Mouse (Mus musculus): ENCODE measurements around the gene Cybb. TPM values are rescaled to one million over a fixed set of nuclear protein-coding genes. Genes with fewer than 3 reads are reported as not detected.
"Not testable (repeated sequence)": the region's sequence is repeated elsewhere in the genome, so short reads cannot be mapped to it uniquely, and the experiment has no call there.

Gene Cybb
- 0.97 and 1.0 TPM in 2 replicates for polyA plus RNA-seq (2016; fragmentation: Nextera tagmentation; extraction: Ambion mirVana)

- Histone ChIP-seq H3K27me3 (no peaks in the 10 kb centered on the region), H3K9me3 (replicated peaks) (no peaks in the 10 kb centered on the region), H3K4me2 (replicated peaks) (no peak within 1 kb of the TSS), H3K27ac (no peak within 1 kb of the TSS), H3K4me1 (no peaks in the 10 kb centered on the region), H3K4me3 (no peak within 1 kb of the TSS), H3K36me3 (no peaks in the 10 kb centered on the region), H3K9ac (no peak within 1 kb of the TSS)
- 81% methylated on average over 4 of the region's 4 CpGs for WGBS
- no peak for ATAC-seq (ENCODE audit: low FRiP score)
These were observed at the start of gene Cybb for GRCm38 (mm10) chrX:9487671-9488070. Gene Cybb (minus strand): TSS chrX:9487771.

GRCm38 (mm10) chrX:9536881-9537280, 49.3 kb upstream of the Cybb start:
- Histone ChIP-seq H3K36me3 (no peaks in the 10 kb centered on the region), H3K4me3 (no peak overlapping the region), H3K4me1 (no peaks in the 10 kb centered on the region), H3K27me3 (no peaks in the 10 kb centered on the region), H3K9ac (no peak overlapping the region), H3K27ac (no peak overlapping the region), H3K4me2 (replicated peaks) (no peak overlapping the region), H3K9me3 (replicated peaks) (no peaks in the 10 kb centered on the region)
- WGBS = 92% methylated on average over 3 of the region's 3 CpGs
- ATAC-seq (ENCODE audit: low FRiP score) = no peak

GRCm38 (mm10) chrX:9519969-9520368, 32.4 kb upstream of the Cybb start:
- not testable (repeated sequence) for ATAC-seq (ENCODE audit: low FRiP score); H3K4me3 ChIP-seq; H3K4me2 ChIP-seq (replicated peaks); H3K27ac ChIP-seq; H3K36me3 ChIP-seq; H3K27me3 ChIP-seq; H3K9me3 ChIP-seq (replicated peaks); H3K4me1 ChIP-seq; H3K9ac ChIP-seq
- 44% methylated on average over 2 of the region's 2 CpGs for WGBS

GRCm38 (mm10) chrX:9517531-9517930, 30.0 kb upstream of the Cybb start:
- H3K9ac ChIP-seq; H3K4me2 ChIP-seq (replicated peaks); H3K36me3 ChIP-seq; H3K4me1 ChIP-seq; H3K27me3 ChIP-seq; ATAC-seq (ENCODE audit: low FRiP score); H3K27ac ChIP-seq; H3K4me3 ChIP-seq; H3K9me3 ChIP-seq (replicated peaks): not testable (repeated sequence)

- 81% methylated on average over 6 of the region's 6 CpGs for WGBS
- not testable (repeated sequence) for ATAC-seq (ENCODE audit: low FRiP score); H3K4me1 ChIP-seq; H3K9ac ChIP-seq; H3K4me3 ChIP-seq; H3K27me3 ChIP-seq; H3K4me2 ChIP-seq (replicated peaks); H3K9me3 ChIP-seq (replicated peaks); H3K36me3 ChIP-seq; H3K27ac ChIP-seq
These were observed 12.5 kb downstream of the Cybb start for GRCm38 (mm10) chrX:9475036-9475435.

- H3K36me3 ChIP-seq = no peaks in the 10 kb centered on the region
- no peak overlapping the region for H3K4me2 ChIP-seq (replicated peaks)
- no peak for ATAC-seq (ENCODE audit: low FRiP score)
- no peak overlapping the region for H3K4me3 ChIP-seq
- H3K27me3 ChIP-seq = no peaks in the 10 kb centered on the region
- no peaks in the 10 kb centered on the region for H3K9me3 ChIP-seq (replicated peaks)
- H3K4me1 ChIP-seq = no peaks in the 10 kb centered on the region
- H3K9ac ChIP-seq = no peak overlapping the region
- no peak overlapping the region for H3K27ac ChIP-seq
These were observed 13.1 kb downstream of the Cybb start for GRCm38 (mm10) chrX:9474440-9474839.

- H3K4me2 ChIP-seq (replicated peaks) = no peak overlapping the region
- no peaks in the 10 kb centered on the region for H3K9me3 ChIP-seq (replicated peaks)
- no peak for ATAC-seq (ENCODE audit: low FRiP score)
- H3K4me3 ChIP-seq = no peak overlapping the region
- WGBS = 83% methylated on average over 2 of the region's 2 CpGs
- H3K4me1 ChIP-seq = no peaks in the 10 kb centered on the region
- no peak overlapping the region for H3K9ac ChIP-seq
- H3K36me3 ChIP-seq = no peaks in the 10 kb centered on the region
- H3K27ac ChIP-seq = no peak overlapping the region
- H3K27me3 ChIP-seq = no peaks in the 10 kb centered on the region
These were observed 13.8 kb downstream of the Cybb start for GRCm38 (mm10) chrX:9473768-9474167.

- Histone ChIP-seq H3K4me1 (no peaks in the 10 kb centered on the region), H3K4me3 (no peak overlapping the region), H3K9ac (no peak overlapping the region), H3K4me2 (replicated peaks) (no peak overlapping the region), H3K27me3 (no peaks in the 10 kb centered on the region), H3K27ac (no peak overlapping the region), H3K9me3 (replicated peaks) (no peaks in the 10 kb centered on the region), H3K36me3 (no peaks in the 10 kb centered on the region)
- no peak for ATAC-seq (ENCODE audit: low FRiP score)
- WGBS = 47% methylated on average over 3 of the region's 3 CpGs
These were observed 16.7 kb downstream of the Cybb start for GRCm38 (mm10) chrX:9470811-9471388.

GRCm38 (mm10) chrX:9469100-9469499, 18.5 kb downstream of the Cybb start:
- Histone ChIP-seq H3K27ac (no peak overlapping the region), H3K4me1 (no peaks in the 10 kb centered on the region), H3K27me3 (no peaks in the 10 kb centered on the region), H3K9ac (no peak overlapping the region), H3K9me3 (replicated peaks) (no peaks in the 10 kb centered on the region), H3K4me2 (replicated peaks) (no peak overlapping the region), H3K36me3 (no peaks in the 10 kb centered on the region), H3K4me3 (no peak overlapping the region)
- no peak for ATAC-seq (ENCODE audit: low FRiP score)

GRCm38 (mm10) chrX:9467020-9467419, 20.6 kb downstream of the Cybb start:
- Histone ChIP-seq H3K4me2 (replicated peaks) (no peak overlapping the region), H3K36me3 (no peaks in the 10 kb centered on the region), H3K27ac (no peak overlapping the region), H3K27me3 (no peaks in the 10 kb centered on the region), H3K9ac (no peak overlapping the region), H3K4me3 (no peak overlapping the region), H3K4me1 (no peaks in the 10 kb centered on the region), H3K9me3 (replicated peaks) (no peaks in the 10 kb centered on the region)
- ATAC-seq (ENCODE audit: low FRiP score) = no peak
- WGBS = 90% methylated on average over 4 of the region's 4 CpGs

- Histone ChIP-seq H3K9ac (no peak overlapping the region), H3K9me3 (replicated peaks) (no peaks in the 10 kb centered on the region), H3K4me2 (replicated peaks) (no peak overlapping the region), H3K4me3 (no peak overlapping the region), H3K36me3 (no peaks in the 10 kb centered on the region), H3K4me1 (no peaks in the 10 kb centered on the region), H3K27me3 (no peaks in the 10 kb centered on the region), H3K27ac (no peak overlapping the region)
- ATAC-seq (ENCODE audit: low FRiP score) = no peak
- WGBS = 70% methylated on average over 2 of the region's 2 CpGs
These were observed 21.7 kb downstream of the Cybb start for GRCm38 (mm10) chrX:9465890-9466289.

- 85% methylated on average over 3 of the region's 3 CpGs for WGBS
- Histone ChIP-seq H3K4me2 (replicated peaks) (no peak overlapping the region), H3K36me3 (no peaks in the 10 kb centered on the region), H3K9me3 (replicated peaks) (no peaks in the 10 kb centered on the region), H3K9ac (no peak overlapping the region), H3K4me1 (no peaks in the 10 kb centered on the region), H3K4me3 (no peak overlapping the region), H3K27me3 (no peaks in the 10 kb centered on the region), H3K27ac (no peak overlapping the region)
- no peak for ATAC-seq (ENCODE audit: low FRiP score)
These were observed 24.9 kb downstream of the Cybb start for GRCm38 (mm10) chrX:9462671-9463070.

GRCm38 (mm10) chrX:9461399-9461798, 26.2 kb downstream of the Cybb start:
- Histone ChIP-seq H3K4me2 (replicated peaks) (no peak overlapping the region), H3K4me3 (no peak overlapping the region), H3K4me1 (no peaks in the 10 kb centered on the region), H3K27me3 (no peaks in the 10 kb centered on the region), H3K27ac (no peak overlapping the region), H3K36me3 (no peaks in the 10 kb centered on the region), H3K9ac (no peak overlapping the region), H3K9me3 (replicated peaks) (no peaks in the 10 kb centered on the region)
- ATAC-seq (ENCODE audit: low FRiP score) = no peak
